Mouse (Mus musculus): ENCODE measurements around the gene Frmd7.

Frmd7 gene

GRCm38 (mm10) chrX:50864734-50865133 is 77.8 kb downstream of the Frmd7 start:
- DNase-seq (ENCODE audit: low spot score): no peak

- no peak for DNase-seq (ENCODE audit: low spot score)
Observed at GRCm38 (mm10) chrX:50863771-50864170, 78.7 kb downstream of the Frmd7 start.

DNA sequence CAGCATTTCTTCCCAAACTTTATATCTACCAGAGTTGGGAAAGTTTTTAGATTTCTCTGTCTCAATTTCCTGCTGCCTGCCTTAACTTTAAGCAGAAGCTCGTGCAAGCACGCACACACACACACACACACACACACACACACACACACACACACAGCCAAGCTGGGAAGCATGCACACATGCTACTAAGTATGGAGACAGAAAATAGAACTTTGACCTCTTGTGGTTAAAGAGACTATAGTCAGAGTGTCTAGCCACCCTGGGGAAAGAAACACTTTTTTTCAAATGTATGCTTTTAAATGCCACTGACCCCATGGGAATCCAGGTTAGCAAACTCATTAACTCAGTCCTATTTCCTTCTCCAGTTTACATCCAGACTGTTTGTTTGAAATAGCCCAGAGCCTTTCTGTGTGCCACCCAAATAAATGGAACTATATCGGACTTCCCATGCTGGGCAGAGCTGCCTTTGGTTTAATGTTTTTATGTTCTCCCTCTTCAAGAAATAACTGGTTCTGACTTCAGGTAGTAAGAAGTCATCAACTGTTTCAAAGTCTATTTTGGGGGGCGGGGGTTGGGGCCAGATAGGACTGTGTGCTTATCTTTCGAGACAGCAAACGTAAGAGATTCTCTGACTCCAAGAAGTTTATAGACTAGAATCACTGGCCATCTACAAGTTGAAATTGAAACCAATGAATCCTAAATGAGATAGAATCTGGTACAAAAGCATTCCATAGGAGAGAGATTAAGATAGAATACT is 91.9 kb downstream of the Frmd7 start:
- DNase-seq (ENCODE audit: low spot score): no peak

Measured in testis, postnatal 10 days (tissue).